8 mouse cellular contexts compared by ENCODE assay signal in the genomic region with DNA sequence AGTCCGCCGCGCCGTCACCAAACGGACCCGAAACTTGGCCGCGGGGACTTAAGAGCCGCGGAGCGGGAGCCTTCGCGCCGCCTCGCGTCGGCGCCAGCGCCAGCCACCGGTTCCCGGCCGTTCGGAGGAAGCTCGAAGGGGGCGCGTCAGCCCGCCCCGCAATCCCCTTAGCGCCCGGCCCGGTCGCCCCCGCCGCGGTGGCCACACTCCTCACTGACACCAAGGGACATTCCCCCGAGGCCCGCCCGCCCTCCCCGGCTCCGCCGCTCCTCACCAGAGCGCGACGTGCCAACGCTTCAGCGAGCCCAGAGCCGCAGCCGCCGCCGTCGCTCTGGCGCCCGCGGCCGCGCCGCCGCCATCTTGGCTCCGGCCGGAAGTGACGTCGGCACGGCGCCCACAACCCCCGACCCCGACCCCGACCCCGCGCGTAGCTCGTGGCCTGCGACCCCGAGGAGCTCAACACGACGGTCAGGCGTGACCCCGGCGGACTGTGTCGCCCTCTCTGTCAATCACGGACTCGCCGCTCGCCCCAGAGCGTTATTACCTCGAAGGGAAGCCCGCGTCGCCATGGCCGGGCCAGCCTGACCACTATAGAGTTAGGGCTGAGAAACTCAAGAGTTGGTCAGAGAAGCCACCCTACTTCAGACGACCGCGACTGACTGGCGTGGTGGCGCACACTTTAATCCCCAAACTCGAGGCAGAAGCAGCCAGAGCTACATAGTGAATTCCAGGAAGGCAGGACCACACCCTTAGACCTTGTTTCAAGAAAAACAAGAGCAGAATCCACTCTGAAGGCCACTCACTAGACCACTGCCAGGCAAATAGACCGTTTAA. TPM values are rescaled to one million over a fixed set of nuclear protein-coding genes. Genes with fewer than 3 reads are reported as not detected.
DNase-seq lines count a peak whose midpoint lies in the region; ATAC-seq lines count a peak whose summit lies in the region.

Prdm2 (minus strand) TSS at position 655 of the 834 bp plus-strand sequence.

- no peaks in the 10 kb centered on the region for H3K36me3 ChIP-seq in embryonic facial prominence, embryonic 12.5 days
- H3K36me3 ChIP-seq in midbrain, embryonic 10.5 days = no peaks in the 10 kb centered on the region

- H3K9me3 ChIP-seq in embryonic facial prominence, embryonic 12.5 days = no peaks in the 10 kb centered on the region
- no peaks in the 10 kb centered on the region for H3K9me3 ChIP-seq in midbrain, embryonic 10.5 days (replicated peaks)

- peak within 1 kb of the TSS; percentile 90 for H3K9ac ChIP-seq in embryonic facial prominence, embryonic 12.5 days

- peak; percentile 71; the same call in 1 of the 2 replicates for ATAC-seq in embryonic facial prominence, embryonic 12.5 days (ENCODE audit: insufficient number of reproducible peaks, insufficient read depth, low FRiP score, low TSS enrichment)

- WGBS in embryonic facial prominence, embryonic 12.5 days = 2% methylated on average over 86 of the region's 96 CpGs
- 2% methylated on average over 96 of the region's 96 CpGs for WGBS in midbrain, embryonic 10.5 days

- peaks cover 5% of the 10 kb centered on the region; the same call in 1 of the 2 replicates for H3K4me1 ChIP-seq in embryonic facial prominence, embryonic 12.5 days
- peaks cover 26% of the 10 kb centered on the region for H3K4me1 ChIP-seq in midbrain, embryonic 10.5 days

- peak within 1 kb of the TSS; percentile 86 for H3K27ac ChIP-seq in embryonic facial prominence, embryonic 12.5 days
- H3K27ac ChIP-seq in midbrain, embryonic 10.5 days (replicated peaks) = peak within 1 kb of the TSS; percentile 98

- peak; percentile 47 for DNase-seq in 3134 (ENCODE audit: extremely low read depth, insufficient read length, low spot score)
- peak; percentile 65 for DNase-seq in adrenal gland, postnatal 25 days
- DNase-seq in heart, adult 11 months = peak; percentile 97
- peak; percentile 49 for DNase-seq in kidney, adult 11 months
- DNase-seq in left cerebral cortex, postnatal 4 days = peak; percentile 68
- DNase-seq in midbrain, embryonic 10.5 days (ENCODE audit: low spot score) = peak; percentile 87
- DNase-seq in right cerebral cortex, postnatal 36 days (ENCODE audit: low spot score in 2 of 2) = peak; percentile 21 to 51

- H3K27me3 ChIP-seq in embryonic facial prominence, embryonic 12.5 days = no peaks in the 10 kb centered on the region
- 0 out of 2 replicates have a peak, but pooled peaks cover 5% of the 10 kb centered on the region for H3K27me3 ChIP-seq in midbrain, embryonic 10.5 days (ENCODE audit: low read depth, poor library complexity, severe bottlenecking)

- peak within 1 kb of the TSS; percentile 72 for H3K4me2 ChIP-seq in embryonic facial prominence, embryonic 12.5 days (replicated peaks)

- intact Hi-C loops in left cerebral cortex, postnatal 4 days (cut with DNase I) = no loop called here

- peak within 1 kb of the TSS; percentile 73 for H3K4me3 ChIP-seq in embryonic facial prominence, embryonic 12.5 days
- H3K4me3 ChIP-seq in midbrain, embryonic 10.5 days = peak within 1 kb of the TSS; percentile 92

RNA-seq across cellular contexts. Expression of gene Prdm2, which starts in this region (rescaled TPM):
- total RNA-seq in adrenal gland, postnatal 25 days (2021) = 32.4 and 32.5 TPM in 2 replicates
- polyA plus RNA-seq in embryonic facial prominence, embryonic 12.5 days (2016; fragmentation: Nextera tagmentation; extraction: Ambion mirVana) = 15.9 and 16.6 TPM in 2 replicates
- 10 to 100 TPM; 44.6 to 50.4 TPM for total RNA-seq in left cerebral cortex, postnatal 4 days (2021)
- 14.2 and 16.6 TPM in 2 replicates for polyA plus RNA-seq in midbrain, embryonic 10.5 days (2016; fragmentation: Nextera tagmentation; extraction: Ambion mirVana)

Comparison
In these comparisons a context has a peak if more than half of its experiments do, and no peak if none do; other contexts are left out.
1. Peak in every context shown above with its lines: DNase-seq, ATAC-seq, H3K4me3 ChIP-seq and H3K27ac ChIP-seq.
2. DNase-seq: peak in every context shown above with its lines; median percentile 97 in heart, adult 11 months; 87 in midbrain, embryonic 10.5 days; 68 in left cerebral cortex, postnatal 4 days; 65 in adrenal gland, postnatal 25 days; 49 in kidney, adult 11 months; 47 in 3134; 36 in right cerebral cortex, postnatal 36 days.